Mouse (Mus musculus) myocyte (in vitro differentiated cells): Measurements from ENCODE around the gene Abcf2.

Experiments used
- CEBPB ChIP-seq: IDR thresholded peaks from 2 replicates; pipeline ENCODE4 v1.6.1; 2011; ENCODE audit warnings: mild to moderate bottlenecking, moderate library complexity; ENCODE audit not compliant: poor library complexity, insufficient read depth, severe bottlenecking
- E2F4 ChIP-seq: IDR thresholded peaks from one replicate; pipeline ENCODE4 v1.6.1; 2011; ENCODE audit warnings: mild to moderate bottlenecking, control low read depth, moderate library complexity; ENCODE audit not compliant: insufficient read depth

- no peak for TF ChIP-seq E2F4
- TF ChIP-seq CEBPB: no peak
These were observed 45.2 kb upstream of the Abcf2 start for GRCm38 (mm10) chr5:24622386-24623040.
